Mouse (Mus musculus) intestine, embryonic 15.5 days (tissue): Measurements from ENCODE around the gene Sec24d. TPM values are rescaled to one million over a fixed set of nuclear protein-coding genes. Genes with fewer than 3 reads are reported as not detected.
"Not testable (repeated sequence)": the region's sequence is repeated elsewhere in the genome, so short reads cannot be mapped to it uniquely, and the experiment has no call there.

Source experiments
- ATAC-seq: fragments of 200-750 bp; cut with Nextera tagmentation; 2 replicates; pipeline ENCODE4 v1.8.0; 2017; ENCODE audit warnings: moderate TSS enrichment, moderate library complexity
- H3K27ac ChIP-seq: fragments of 300-500 bp; sonication (generic); 2 replicates; pipeline ENCODE4 v1.5.1; 2015; ENCODE audit warnings: mild to moderate bottlenecking, inconsistent platforms
- H3K27me3 ChIP-seq: fragments of 300-500 bp; sonication (generic); replicated peaks from 2 replicates; pipeline ENCODE4 v1.6.1; 2015; ENCODE audit warnings: inconsistent platforms
- H3K36me3 ChIP-seq: fragments of 300-500 bp; sonication (generic); 2 replicates; pipeline ENCODE4 v1.6.1; 2015; ENCODE audit warnings: inconsistent platforms
- H3K4me1 ChIP-seq: fragments of 300-500 bp; sonication (generic); replicated peaks from 2 replicates; pipeline ENCODE4 v1.6.1; 2015; ENCODE audit warnings: inconsistent platforms
- H3K4me2 ChIP-seq: fragments of 300-500 bp; sonication (generic); replicated peaks from 2 replicates; pipeline ENCODE4 v1.6.1; 2015; ENCODE audit warnings: mild to moderate bottlenecking, inconsistent platforms
- H3K4me3 ChIP-seq: fragments of 300-500 bp; sonication (generic); replicated peaks from 2 replicates; pipeline ENCODE4 v1.5.1; 2015; ENCODE audit warnings: inconsistent platforms
- H3K9ac ChIP-seq: fragments of 300-500 bp; sonication (generic); 2 replicates; pipeline ENCODE4 v1.6.1; 2015; ENCODE audit warnings: inconsistent platforms
- H3K9me3 ChIP-seq: fragments of 300-500 bp; sonication (generic); 2 replicates; pipeline ENCODE4 v1.6.1; 2016; ENCODE audit warnings: inconsistent platforms
- WGBS: fragments of 180-500 bp; shearing (Covaris S2); methylation state at CpG from one replicate; pipeline ENCODE4 v1.1.7; 2015; 5-methylcytosine and 5-hydroxymethylcytosine counted together
- polyA plus RNA-seq: library from polyadenylated mRNA; unstranded; fragments of >200 nt; fragmentation: Nextera tagmentation; extraction: Ambion mirVana; gene quantifications from 2 replicates; pipeline ENCODE4 v1.2.1, GENCODE M21; 2015

Sec24d gene
- polyA plus RNA-seq, 1 experiment from 2014 or later = 95.9 TPM

- Histone ChIP-seq H3K4me1 (peaks cover 7% of the 10 kb centered on the region; the same call in 1 of the 2 replicates), H3K4me3 (peak within 1 kb of the TSS; percentile 58), H3K27me3 (no peaks in the 10 kb centered on the region), H3K36me3 (no peaks in the 10 kb centered on the region), H3K4me2 (peak within 1 kb of the TSS; percentile 66), H3K27ac (peak within 1 kb of the TSS; percentile 86), H3K9ac (peak within 1 kb of the TSS; percentile 62), H3K9me3 (no peaks in the 10 kb centered on the region)
- ATAC-seq = peak; percentile 100
- WGBS = under 1% methylated on average over 41 of the region's 41 CpGs
Observed at GRCm38 (mm10) chr3:123385486-123386156, 118.4 kb downstream of the Sec24d start, which contains the start of gene Mettl14. Gene Mettl14 (minus strand): TSS chr3:123386108.

- ATAC-seq = peak; percentile 79
- H3K27me3 ChIP-seq, H3K9me3 ChIP-seq, H3K4me1 ChIP-seq, H3K36me3 ChIP-seq: not testable (repeated sequence)
- peak overlapping the region; percentile 60 for H3K4me2 ChIP-seq
- WGBS = 15% methylated on average over 12 of the region's 12 CpGs
- H3K9ac ChIP-seq = peak overlapping the region; percentile 42
- H3K4me3 ChIP-seq = peak overlapping the region; percentile 58
- peak overlapping the region; percentile 86 for H3K27ac ChIP-seq
Observed at GRCm38 (mm10) chr3:123386157-123386780, 119.0 kb downstream of the Sec24d start.

GRCm38 (mm10) chr3:123391180-123391579 is 123.9 kb downstream of the Sec24d start:
- H3K4me1 ChIP-seq = no peaks in the 10 kb centered on the region
- no peak overlapping the region for H3K9ac ChIP-seq
- no peaks in the 10 kb centered on the region for H3K9me3 ChIP-seq
- H3K4me2 ChIP-seq = no peak overlapping the region
- H3K4me3 ChIP-seq = no peak overlapping the region
- no peaks in the 10 kb centered on the region for H3K36me3 ChIP-seq
- no peak overlapping the region for H3K27ac ChIP-seq
- WGBS = 79% methylated on average over 4 of the region's 4 CpGs
- no peaks in the 10 kb centered on the region for H3K27me3 ChIP-seq
- ATAC-seq = no peak

GRCm38 (mm10) chr3:123395611-123396010 is 128.4 kb downstream of the Sec24d start:
- no peak for ATAC-seq
- H3K4me2 ChIP-seq = no peak overlapping the region
- no peaks in the 10 kb centered on the region for H3K9me3 ChIP-seq
- H3K9ac ChIP-seq = no peak overlapping the region
- H3K4me1 ChIP-seq = no peaks in the 10 kb centered on the region
- no peaks in the 10 kb centered on the region for H3K36me3 ChIP-seq
- no peak overlapping the region for H3K4me3 ChIP-seq
- no peaks in the 10 kb centered on the region for H3K27me3 ChIP-seq
- no peak overlapping the region for H3K27ac ChIP-seq
- 79% methylated on average over 5 of the region's 5 CpGs for WGBS

- no peak overlapping the region for H3K4me2 ChIP-seq
- H3K9me3 ChIP-seq = no peaks in the 10 kb centered on the region
- WGBS = 80% methylated on average over 9 of the region's 9 CpGs
- H3K4me3 ChIP-seq = no peak overlapping the region
- no peak overlapping the region for H3K27ac ChIP-seq
- no peaks in the 10 kb centered on the region for H3K4me1 ChIP-seq
- ATAC-seq = no peak
- H3K9ac ChIP-seq = no peak overlapping the region
- no peaks in the 10 kb centered on the region for H3K36me3 ChIP-seq
- no peaks in the 10 kb centered on the region for H3K27me3 ChIP-seq
Observed at GRCm38 (mm10) chr3:123397562-123398481, 130.6 kb downstream of the Sec24d start.

GRCm38 (mm10) chr3:123404945-123405344 is 137.7 kb downstream of the Sec24d start:
- Histone ChIP-seq H3K27me3 (no peaks in the 10 kb centered on the region), H3K4me2 (no peak overlapping the region), H3K9me3 (no peaks in the 10 kb centered on the region), H3K36me3 (no peaks in the 10 kb centered on the region), H3K4me1 (no peaks in the 10 kb centered on the region), H3K4me3 (no peak overlapping the region), H3K27ac (no peak overlapping the region), H3K9ac (no peak overlapping the region)
- ATAC-seq = 0 out of 2 replicates have a peak, but pooled peaks have one; percentile 47
- whole genome bisulfite sequencing = 75% methylated on average over 3 of the region's 3 CpGs

- Histone ChIP-seq H3K27me3 (no peaks in the 10 kb centered on the region), H3K4me3 (no peak overlapping the region), H3K36me3 (no peaks in the 10 kb centered on the region), H3K9me3 (no peaks in the 10 kb centered on the region), H3K9ac (no peak overlapping the region), H3K4me1 (no peaks in the 10 kb centered on the region), H3K27ac (no peak overlapping the region), H3K4me2 (no peak overlapping the region)
- WGBS = 69% methylated on average over 6 of the region's 6 CpGs
- ATAC-seq = no peak
Observed at GRCm38 (mm10) chr3:123411821-123412578, 144.7 kb downstream of the Sec24d start.

- Histone ChIP-seq H3K27me3 (no peaks in the 10 kb centered on the region), H3K4me3 (no peak overlapping the region), H3K4me2 (no peak overlapping the region), H3K9ac (no peak overlapping the region), H3K36me3 (no peaks in the 10 kb centered on the region), H3K9me3 (no peaks in the 10 kb centered on the region), H3K4me1 (no peaks in the 10 kb centered on the region), H3K27ac (no peak overlapping the region)
- 63% methylated on average over 5 of the region's 5 CpGs for WGBS
- ATAC-seq = no peak
Observed at GRCm38 (mm10) chr3:123413173-123413572, 145.9 kb downstream of the Sec24d start.

Other genes with a start within 250 kb of the Sec24d start
- gene Myoz2, start 232.4 kb upstream of the Sec24d start, polyA plus RNA-seq = 0.59 TPM in 1 of 2 replicates, not detected in the other
- 31.2 and 36.8 TPM in 2 replicates for gene Synpo2, start 31.3 kb upstream of the Sec24d start, polyA plus RNA-seq
- gene Mettl14, start 118.7 kb downstream of the Sec24d start, polyA plus RNA-seq = 26.0 and 27.0 TPM in 2 replicates
- 5.4 and 6.3 TPM in 2 replicates for gene Prss12, start 179.5 kb downstream of the Sec24d start, polyA plus RNA-seq